In genomic region chr4:140108871-140109625, GRCm38 (mm10) we compare ENCODE assay signal across 9 mouse cellular contexts.
DNase-seq lines count a peak whose midpoint lies in the region; ATAC-seq and TF ChIP-seq lines count a peak whose summit lies in the region.
"Had no signal": no experiment of that assay in that cellular context is flagged by ENCODE, and none has a peak within 500 bp of the region (broad histone marks: within the 10 kb centered on the region; RNA-seq: fewer than 3 reads in every experiment).

No protein-coding gene starts in this region.

- no peaks in the 10 kb centered on the region for H3K9me3 ChIP-seq in lung, embryonic 14.5 days (ENCODE audit: low read depth, low read length)
- H3K9me3 ChIP-seq in intestine, embryonic 16.5 days (ENCODE audit: control insufficient read depth, low read length) = no peaks in the 10 kb centered on the region

- H3K27ac ChIP-seq in lung, embryonic 14.5 days (ENCODE audit: low read depth) = no peak overlapping the region
- no peak overlapping the region for H3K27ac ChIP-seq in intestine, embryonic 16.5 days (ENCODE audit: low read length)

- peak overlapping the region; percentile 21; the same call in 1 of the 2 replicates for H3K4me2 ChIP-seq in lung, embryonic 14.5 days
- 0 out of 2 replicates have a peak overlapping the region, but pooled peaks have one; percentile 6 for H3K4me2 ChIP-seq in intestine, embryonic 16.5 days (ENCODE audit: low read depth, low read length)

- H3K4me1 ChIP-seq in lung, embryonic 14.5 days (ENCODE audit: insufficient read depth) = no peaks in the 10 kb centered on the region
- no peaks in the 10 kb centered on the region for H3K4me1 ChIP-seq in intestine, embryonic 16.5 days (ENCODE audit: control insufficient read depth, insufficient read depth, low read length)

- no peaks in the 10 kb centered on the region for H3K36me3 ChIP-seq in lung, embryonic 14.5 days (ENCODE audit: insufficient read depth)
- no peaks in the 10 kb centered on the region for H3K36me3 ChIP-seq in intestine, embryonic 16.5 days (ENCODE audit: control insufficient read depth, insufficient read depth, low read length)

- H3K9ac ChIP-seq in lung, embryonic 14.5 days = no peak overlapping the region
- no peak overlapping the region for H3K9ac ChIP-seq in intestine, embryonic 16.5 days (ENCODE audit: low read depth, low read length)

- 3% methylated on average over 32 of the region's 32 CpGs for WGBS in lung, embryonic 14.5 days
- 4% methylated on average over 32 of the region's 32 CpGs for WGBS in intestine, embryonic 16.5 days

- H3K27me3 ChIP-seq in lung, embryonic 14.5 days (ENCODE audit: insufficient read depth, low read length) = peaks cover 42% of the 10 kb centered on the region
- peaks cover 26% of the 10 kb centered on the region for H3K27me3 ChIP-seq in intestine, embryonic 16.5 days (replicated peaks; ENCODE audit: control insufficient read depth, insufficient read depth, low read length)

- H3K4me3 ChIP-seq in lung, embryonic 14.5 days (ENCODE audit: low read depth, low read length) = 0 out of 2 replicates have a peak overlapping the region, but pooled peaks have one; percentile 3
- H3K4me3 ChIP-seq in intestine, embryonic 16.5 days (ENCODE audit: low read length) = no peak overlapping the region

- DNase-seq in adrenal gland, postnatal 14 days = peak; percentile 17
- no peak for DNase-seq in adrenal gland, postnatal 10 days
- DNase-seq in lung, embryonic 14.5 days = no peak
- no peak for DNase-seq in lung, postnatal 14 days
- DNase-seq in retina, embryonic 14.5 days (ENCODE audit: low spot score) = peak; percentile 61
- no peak for DNase-seq in gastrocnemius, postnatal 10 days
- no peak for DNase-seq in thymus, postnatal 25 days

- no peak for TF ChIP-seq CTCF in lung, embryonic 14.5 days (IDR thresholded peaks at IDR 0.05; ENCODE audit: low read depth)

- no peak for ATAC-seq in lung, embryonic 14.5 days (ENCODE audit: insufficient read depth)
- no peak for ATAC-seq in intestine, embryonic 16.5 days
- ATAC-seq: activated CD4-positive, CD25-positive, alpha-beta regulatory T cell, adult 4 months had no signal

Comparison
In these comparisons a context has a peak if more than half of its experiments do, and no peak if none do; other contexts are left out.
1. DNase-seq: peak in adrenal gland, postnatal 14 days (single experiment) and retina, embryonic 14.5 days (single experiment); none in adrenal gland, postnatal 10 days (single experiment), lung, embryonic 14.5 days (single experiment), lung, postnatal 14 days (single experiment), gastrocnemius, postnatal 10 days (single experiment) and thymus, postnatal 25 days (single experiment).